Mouse (Mus musculus) thymus, postnatal 25 days (tissue): Measurements from ENCODE around the gene Rps6ka5.

Source experiments
- DNase-seq: peaks from one replicate; pipeline ENCODE4 v3.0.0; 2022

Gene Rps6ka5

DNA sequence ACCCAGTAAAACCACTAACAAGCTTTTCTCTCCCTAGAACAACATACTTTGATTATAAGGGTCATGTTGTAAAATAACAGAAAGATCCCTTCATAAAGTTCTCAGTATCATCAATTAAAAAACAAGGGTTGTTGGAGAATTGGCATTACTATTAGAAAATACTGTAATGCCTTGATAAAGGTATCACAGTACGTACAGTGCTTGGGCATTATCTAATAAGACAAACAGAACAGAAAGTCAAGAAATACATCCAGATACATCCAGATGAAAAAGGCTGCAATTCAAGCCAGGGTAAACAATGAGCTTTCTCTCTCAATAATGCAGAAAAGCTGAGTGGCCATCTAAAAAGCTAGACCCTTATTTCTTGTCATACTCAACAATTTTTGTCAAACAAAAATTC lies 84.8 kb downstream of the Rps6ka5 start:
- no peak for DNase-seq

DNA sequence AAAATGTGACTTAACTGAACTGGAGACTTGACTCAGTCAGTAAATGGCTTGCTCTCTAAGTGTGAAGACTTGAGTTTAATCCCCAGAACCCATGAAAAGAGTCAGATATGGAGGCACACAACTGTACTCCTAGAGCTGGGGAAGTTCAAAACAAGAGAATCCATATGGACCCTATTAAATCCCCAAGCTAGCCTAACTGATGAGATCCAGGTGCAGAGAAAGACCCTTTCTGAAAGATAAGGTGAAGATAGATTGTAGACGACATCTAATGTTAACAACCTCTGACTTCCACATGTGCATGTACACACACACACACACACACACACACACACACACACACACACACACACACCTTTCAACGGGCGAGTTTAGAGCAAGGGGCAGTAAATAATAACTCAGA lies 86.1 kb downstream of the Rps6ka5 start:
- DNase-seq: no peak

GRCm38 (mm10) chr12:100639680-100640079 lies 87.1 kb downstream of the Rps6ka5 start:
- DNase-seq: peak; percentile 57

DNA sequence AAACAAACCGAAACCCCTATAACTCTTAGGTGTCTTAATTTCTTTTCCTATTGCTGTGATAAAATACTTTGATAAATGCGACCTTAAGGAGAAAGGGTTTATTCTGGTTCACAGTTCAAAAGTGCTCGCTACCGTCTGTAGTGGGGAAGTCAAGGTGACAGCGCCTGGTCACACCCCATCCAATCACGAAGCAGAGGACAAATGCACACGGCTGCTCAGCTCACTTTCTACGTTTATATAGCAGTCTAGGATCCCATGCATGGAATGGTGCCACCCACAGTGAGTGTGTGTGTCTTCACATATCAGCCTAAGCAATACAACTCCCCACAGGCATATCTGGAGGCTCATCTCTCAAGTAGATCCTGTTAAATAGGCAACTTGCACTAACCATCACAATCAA lies 88.9 kb downstream of the Rps6ka5 start:
- DNase-seq: no peak

GRCm38 (mm10) chr12:100636733-100637132 lies 90.0 kb downstream of the Rps6ka5 start:
- no peak for DNase-seq

DNA sequence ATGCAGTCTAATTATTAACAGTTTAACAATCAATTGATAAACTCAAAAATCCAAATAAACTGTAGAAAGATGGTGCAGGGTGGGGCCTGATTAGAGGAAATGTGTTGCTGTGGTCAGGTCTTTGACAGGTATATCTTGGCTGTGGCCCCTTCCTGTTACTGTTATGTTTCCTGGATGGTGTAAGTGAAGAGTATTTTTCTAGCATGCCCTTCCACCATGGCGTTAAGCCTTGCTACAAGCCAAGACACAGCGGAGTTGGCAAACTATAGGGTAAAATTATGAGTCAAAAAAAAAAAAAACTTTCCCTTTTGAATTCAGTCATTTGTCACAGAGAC lies 90.5 kb downstream of the Rps6ka5 start:
- no peak for DNase-seq

- DNase-seq: no peak
Measured at GRCm38 (mm10) chr12:100635601-100636298, 91.0 kb downstream of the Rps6ka5 start.

DNA sequence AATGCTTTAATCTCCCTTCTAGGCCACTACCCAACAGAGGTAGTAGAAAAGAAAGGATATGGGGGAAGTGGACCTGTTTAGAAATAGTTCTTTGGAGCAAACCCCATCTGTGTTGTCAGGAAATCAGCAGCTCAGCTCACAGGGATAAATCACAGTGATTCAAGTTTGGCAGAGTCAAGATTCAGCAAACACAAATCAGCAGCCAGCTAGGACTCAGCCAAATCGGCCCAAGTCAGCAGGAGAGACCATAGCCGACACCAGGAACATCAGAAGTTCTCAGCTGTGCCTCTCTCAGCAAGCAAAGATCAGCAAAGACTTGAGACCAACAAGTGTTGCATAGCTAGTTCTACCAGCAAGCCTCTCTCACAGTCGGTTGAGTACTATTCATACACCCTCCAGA lies 93.6 kb downstream of the Rps6ka5 start:
- no peak for DNase-seq

DNA sequence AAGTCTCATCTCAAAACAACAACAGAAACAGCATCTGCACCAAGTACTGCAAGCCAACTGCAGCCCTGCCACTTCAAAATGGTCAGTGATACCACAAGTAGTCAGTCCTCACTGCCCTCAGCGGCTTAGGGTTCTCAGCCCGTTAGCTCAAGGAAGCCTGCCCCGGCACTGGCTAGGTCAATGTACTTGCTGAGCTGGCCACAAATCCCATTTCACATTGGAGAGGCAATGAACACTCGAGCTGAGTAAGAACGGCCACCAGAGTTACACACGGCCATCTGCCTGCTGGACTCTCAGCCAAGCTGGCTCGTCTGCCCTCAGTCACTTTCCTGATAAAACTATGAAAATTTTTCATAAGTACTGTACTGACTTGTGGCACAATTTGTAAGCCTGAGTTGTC lies 95.5 kb downstream of the Rps6ka5 start:
- DNase-seq: no peak

DNA sequence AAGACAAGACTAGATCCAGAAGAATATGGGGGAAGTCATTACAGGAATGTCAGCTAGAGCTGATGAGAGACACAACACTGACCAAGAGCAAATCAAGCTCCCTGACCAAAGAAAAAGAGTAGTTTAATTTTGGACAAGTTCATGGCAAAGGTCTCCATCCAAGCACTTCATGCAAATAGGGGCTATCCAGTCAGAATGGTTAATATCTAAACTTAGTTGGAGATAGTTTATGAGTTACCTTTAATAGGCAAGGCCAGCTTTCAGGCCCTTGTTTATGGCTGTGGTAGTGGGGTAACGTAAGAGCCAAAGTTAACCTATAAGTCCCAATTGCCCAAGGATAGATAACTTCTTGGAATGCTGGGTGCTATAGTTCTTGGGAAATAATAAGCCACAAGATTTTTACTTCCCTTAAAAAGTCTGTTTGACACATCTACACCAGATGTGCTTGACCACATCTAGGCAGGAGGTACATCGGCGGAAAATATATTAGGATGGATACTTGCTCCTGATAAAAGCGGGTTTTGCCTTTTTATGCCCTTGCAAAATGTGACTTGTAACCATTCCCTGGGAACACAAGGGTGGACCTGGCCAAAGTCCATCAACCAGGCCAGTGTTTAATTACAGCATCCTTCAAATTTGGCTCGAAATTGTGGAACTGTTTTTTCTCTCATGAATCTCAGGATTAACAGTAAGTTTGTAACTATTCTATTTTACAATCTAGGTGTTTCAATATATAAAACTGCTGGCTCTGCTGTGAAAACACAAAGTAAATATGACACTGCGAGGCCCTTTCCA lies 97.5 kb downstream of the Rps6ka5 start:
- DNase-seq: no peak

- no peak for DNase-seq
Measured at GRCm38 (mm10) chr12:100626991-100627677, 99.6 kb downstream of the Rps6ka5 start.

DNA sequence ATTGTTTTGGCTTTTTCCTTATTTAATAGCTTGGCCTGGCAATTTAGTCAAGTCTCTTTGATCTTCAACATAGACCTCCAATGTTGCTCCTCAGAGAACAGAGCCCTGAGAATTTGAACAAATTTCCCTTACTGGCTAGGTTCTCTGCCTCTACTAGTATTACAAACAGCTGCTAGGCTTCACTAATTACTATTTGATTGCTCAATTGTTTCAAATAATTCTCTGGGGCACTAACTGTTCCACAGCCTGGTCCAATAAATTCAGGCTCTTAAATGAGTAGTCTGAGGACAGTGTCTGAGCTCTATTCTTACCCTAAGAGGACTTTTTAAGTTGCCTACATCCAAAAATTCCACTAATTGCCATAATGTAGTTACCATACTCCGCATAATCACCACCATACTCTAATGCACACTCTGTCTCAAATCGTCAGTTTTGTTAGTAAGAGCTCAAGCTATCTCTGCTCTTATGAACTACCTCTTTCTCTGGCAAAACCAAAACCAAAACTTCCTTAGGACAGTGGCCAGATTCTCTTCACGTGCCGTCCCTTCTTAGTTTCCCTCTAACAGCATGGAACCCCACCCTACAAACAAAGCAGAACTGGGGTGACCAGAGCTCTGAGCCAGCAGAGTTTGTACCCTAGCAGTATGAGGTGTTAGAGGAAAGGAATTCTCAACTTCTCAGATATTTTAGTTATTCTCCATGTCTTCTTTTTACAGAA lies 100.4 kb downstream of the Rps6ka5 start:
- no peak for DNase-seq

- DNase-seq: no peak
Measured at GRCm38 (mm10) chr12:100624854-100625447, 101.8 kb downstream of the Rps6ka5 start.

DNA sequence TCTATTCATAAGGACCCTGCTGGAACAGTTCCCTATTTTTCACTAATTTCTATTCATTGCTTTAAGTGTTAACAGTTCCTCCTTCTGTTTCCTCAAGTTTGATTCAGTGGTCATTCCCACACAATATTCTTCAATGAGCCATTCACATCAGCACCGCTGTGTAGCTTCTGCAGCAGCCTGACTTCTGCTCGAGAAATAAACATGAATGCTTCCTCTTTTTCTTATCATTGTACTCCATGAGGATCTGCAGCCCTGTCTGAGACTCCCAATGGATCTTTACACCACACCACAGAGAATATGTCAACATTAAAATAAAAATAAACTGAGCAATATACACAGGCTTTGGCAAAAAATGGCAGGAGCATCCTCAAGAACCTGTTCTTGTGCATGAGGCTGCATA lies 111.5 kb downstream of the Rps6ka5 start:
- DNase-seq: no peak

DNA sequence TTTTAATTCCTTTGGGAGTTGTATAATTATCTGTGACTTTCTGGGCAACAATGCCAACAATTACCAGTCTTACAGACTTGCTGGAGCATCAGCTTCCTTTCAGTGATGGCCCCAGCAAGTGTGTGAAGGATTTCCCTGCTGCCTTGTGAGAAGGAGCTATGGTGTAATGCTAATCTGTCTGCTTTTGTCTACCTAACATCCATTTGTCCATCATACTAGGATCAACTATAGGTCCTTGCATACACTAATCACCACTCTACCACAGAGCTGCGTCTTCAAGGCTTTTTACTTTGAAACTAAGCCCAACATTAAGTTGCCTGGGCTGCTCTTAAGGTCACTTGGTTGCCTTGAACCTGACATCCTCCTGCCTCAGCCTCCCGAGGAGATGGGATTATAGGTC lies 112.9 kb downstream of the Rps6ka5 start:
- no peak for DNase-seq

- DNase-seq: no peak
Measured at GRCm38 (mm10) chr12:100613192-100613700, 113.5 kb downstream of the Rps6ka5 start.

DNA sequence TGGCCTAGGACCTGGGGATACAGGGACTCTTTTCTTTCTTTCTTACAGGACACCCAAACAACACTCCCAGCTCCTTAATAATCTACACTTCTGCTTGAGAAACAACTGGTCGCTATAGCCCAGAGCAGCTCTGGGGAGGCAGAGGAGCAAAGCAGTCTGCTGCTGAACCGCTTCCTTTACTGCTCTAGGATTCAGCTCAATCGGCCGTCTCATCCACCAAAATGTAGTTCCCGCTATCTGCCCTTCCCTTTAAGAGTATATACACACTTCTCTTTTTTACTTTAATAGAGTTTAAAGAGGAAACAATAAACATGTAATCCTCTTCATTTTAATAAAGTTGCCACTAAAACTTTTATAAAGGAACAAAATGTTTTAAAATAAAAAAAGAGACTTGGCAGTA lies 117.0 kb downstream of the Rps6ka5 start:
- DNase-seq: no peak

DNA sequence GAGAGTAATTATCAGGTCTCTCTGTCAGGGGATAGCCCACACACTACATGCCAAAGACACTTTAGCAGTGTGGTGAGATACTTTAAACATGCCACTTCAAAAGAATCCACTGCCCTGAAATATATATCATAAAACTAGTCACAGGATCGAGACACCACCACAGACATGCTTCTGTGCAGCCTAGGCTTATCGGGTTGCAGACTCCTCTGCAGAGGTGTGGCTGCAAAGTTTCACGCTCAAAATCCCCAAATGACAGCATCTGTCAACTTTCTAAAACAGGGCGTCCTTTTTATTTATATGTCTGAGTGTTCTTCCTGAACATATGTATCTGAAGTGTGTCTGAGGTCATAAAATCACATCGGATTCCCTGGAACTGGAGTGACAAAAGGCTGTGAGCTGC lies 117.7 kb downstream of the Rps6ka5 start:
- no peak for DNase-seq

GRCm38 (mm10) chr12:100606733-100607132 lies 120.0 kb downstream of the Rps6ka5 start:
- peak; percentile 50 for DNase-seq

DNA sequence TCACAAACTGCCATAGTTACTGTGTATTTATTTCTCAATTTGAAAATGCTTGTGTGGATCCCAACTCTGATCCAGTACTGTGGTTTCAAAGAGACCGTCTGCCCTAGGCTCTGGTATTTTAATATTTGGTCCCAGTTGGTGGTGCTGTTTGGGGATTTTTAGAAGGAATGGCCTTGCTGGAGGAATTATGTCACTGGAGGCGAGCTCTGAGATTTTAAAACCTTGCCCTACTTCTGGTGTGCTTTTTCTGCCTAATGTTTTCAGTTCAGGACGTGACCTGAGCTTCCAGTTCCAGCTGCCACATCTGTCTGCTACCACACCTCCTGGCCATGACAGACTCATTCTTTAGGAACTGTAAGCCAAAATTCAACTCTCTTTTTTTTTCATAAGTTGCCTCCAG lies 121.2 kb downstream of the Rps6ka5 start:
- no peak for DNase-seq

GRCm38 (mm10) chr12:100604540-100604939 lies 122.2 kb downstream of the Rps6ka5 start:
- DNase-seq: peak; percentile 48

- DNase-seq: no peak
Measured at GRCm38 (mm10) chr12:100594700-100595099, 132.1 kb downstream of the Rps6ka5 start.

- no peak for DNase-seq
Measured at GRCm38 (mm10) chr12:100586601-100587000, 140.2 kb downstream of the Rps6ka5 start.
